Mouse (Mus musculus) liver, postnatal 0 days (tissue): ENCODE measurements around the gene Spta1.

Experiments
- CTCF ChIP-seq: sonication (generic); IDR thresholded peaks from 2 replicates; pipeline ENCODE4 v1.5.1; 2016; ENCODE audit warnings: antibody characterized with exemption, low read depth
- EP300 ChIP-seq: IDR thresholded peaks from 2 replicates; pipeline ENCODE4 v1.6.1; 2016; ENCODE audit warnings: antibody characterized with exemption, low read depth, mild to moderate bottlenecking

DNA sequence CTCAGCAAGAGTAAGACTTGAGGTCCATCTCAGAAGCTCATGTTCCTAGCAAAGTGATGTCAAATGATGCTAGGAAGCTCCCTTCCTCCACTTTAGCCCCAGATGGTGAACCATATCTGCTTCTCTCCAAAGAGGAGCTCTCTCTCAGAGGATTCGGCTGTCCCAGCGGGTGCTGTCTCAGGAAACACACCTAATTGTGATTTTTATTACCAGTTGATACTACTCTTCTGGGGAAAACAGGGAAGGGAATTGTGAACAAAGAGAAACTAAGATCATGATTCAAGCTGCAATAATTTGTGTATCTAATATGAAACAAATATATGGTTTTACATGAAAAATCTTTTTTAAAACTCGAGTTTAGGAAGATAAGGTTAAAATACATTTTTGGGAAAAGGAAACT lies 79.4 kb downstream of the Spta1 start, which contains the start of gene Olfr419:
- TF ChIP-seq CTCF (no peak), EP300 (no peak)
